Mouse (Mus musculus) ZHBTc4 (cell line): ENCODE results near the gene Atf6.
A peak's percentile ranks its signal among the peaks of the same experiment; 100 is the strongest.

Experiments used
- DNase-seq: peaks from one replicate; pipeline ENCODE4 v3.0.0-alpha.2; 2011; ENCODE audit warnings: low read depth, low spot score

Gene Atf6

GRCm38 (mm10) chr1:170845448-170846307, 21.9 kb downstream of the Atf6 start:
- DNase-seq: no peak

GRCm38 (mm10) chr1:170844380-170844779, 23.2 kb downstream of the Atf6 start:
- DNase-seq: peak; percentile 29

DNA sequence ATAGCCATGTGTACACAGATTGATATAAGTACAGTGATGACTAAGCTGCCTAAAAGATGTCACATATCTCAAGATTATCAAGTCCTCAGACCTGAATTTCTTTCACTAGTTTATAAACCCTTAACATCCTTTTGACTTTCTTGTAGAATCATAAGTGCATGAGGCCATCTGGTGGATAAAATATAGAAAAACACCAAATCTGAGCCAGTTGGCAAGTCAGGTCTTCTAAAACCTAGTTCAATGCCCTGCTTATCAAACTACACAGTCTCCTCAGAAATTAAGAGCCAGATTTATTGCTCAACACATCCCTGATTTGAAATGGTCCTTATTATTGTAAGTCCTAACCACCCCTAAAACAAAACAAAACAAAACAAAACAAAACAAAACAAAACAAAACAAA, 27.9 kb downstream of the Atf6 start:
- DNase-seq: no peak

DNA sequence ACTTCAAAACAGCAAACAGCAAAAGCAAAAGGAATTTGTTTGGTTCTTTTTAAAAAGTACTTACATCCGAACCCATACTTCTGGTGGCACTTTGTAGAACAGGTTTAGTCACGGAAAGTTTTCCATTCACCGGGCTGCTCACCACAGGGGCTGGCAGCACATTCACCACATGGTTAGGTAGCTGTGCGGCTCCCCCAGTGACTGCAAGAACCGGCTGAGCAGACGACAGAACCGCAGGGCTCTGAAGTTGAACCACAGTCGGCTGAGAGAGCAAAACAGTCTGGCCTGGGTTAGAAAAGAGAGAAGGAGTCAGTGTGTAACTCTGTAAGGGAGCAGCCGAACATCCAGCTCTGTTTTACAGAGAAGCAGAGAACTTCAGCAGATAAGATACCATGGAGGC, 32.8 kb downstream of the Atf6 start:
- DNase-seq: no peak

DNA sequence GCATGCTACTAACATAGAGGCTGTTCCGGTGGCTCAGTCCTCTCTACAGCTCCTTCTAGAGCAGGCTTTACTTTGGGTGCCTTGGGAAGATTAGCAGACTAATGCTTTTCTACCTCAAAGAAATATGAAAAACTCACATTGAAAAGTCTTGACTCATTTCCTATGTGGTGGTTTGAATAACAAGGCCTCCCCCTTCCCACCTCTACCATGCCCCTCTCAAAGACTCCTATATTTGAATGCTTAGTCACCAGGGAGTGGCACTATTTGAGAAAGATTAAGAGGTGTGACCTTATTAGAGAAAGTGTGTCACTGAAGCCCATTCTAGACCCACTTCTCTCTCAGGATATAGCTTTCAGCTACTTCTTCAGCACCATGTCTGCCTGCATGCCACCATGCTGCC, 37.8 kb downstream of the Atf6 start:
- no peak for DNase-seq

- no peak for DNase-seq
Observed at GRCm38 (mm10) chr1:170829344-170829743, 38.2 kb downstream of the Atf6 start.

- no peak for DNase-seq
Observed at GRCm38 (mm10) chr1:170820103-170820814, 47.3 kb downstream of the Atf6 start.

DNA sequence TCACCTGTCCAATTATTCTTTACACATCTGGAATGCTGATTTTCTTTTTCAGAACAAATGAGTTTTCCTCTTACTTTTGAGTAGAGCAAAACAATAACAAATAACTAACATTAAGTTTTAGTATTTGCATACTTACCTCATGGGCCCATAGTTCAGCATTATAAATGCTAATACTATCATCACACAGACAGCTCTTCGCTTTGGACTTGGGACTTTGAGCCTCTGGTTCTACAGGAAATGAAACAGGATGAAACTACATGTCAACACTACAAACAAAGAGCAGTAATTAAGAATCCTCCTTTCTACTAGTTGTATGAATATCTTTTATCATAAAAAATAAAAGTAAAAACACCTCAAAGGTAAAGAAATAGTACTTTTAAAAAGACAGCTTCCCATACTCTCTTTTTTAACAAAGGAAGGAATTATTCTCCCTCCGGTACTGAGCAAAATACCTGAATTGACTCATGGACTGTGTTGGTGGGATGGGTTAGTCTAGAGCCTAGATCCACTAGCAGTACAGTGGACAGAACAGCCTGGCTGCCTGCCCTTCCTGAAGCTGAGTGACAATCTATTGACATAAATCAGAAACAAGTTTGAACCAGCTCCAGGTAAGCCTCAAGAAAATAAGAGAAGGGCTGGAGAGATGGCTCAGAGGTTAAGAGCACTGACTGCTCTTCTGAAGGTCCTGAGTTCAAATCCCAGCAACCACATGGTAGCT, 52.1 kb downstream of the Atf6 start:
- no peak for DNase-seq

- no peak for DNase-seq
Observed at GRCm38 (mm10) chr1:170812822-170813221, 54.7 kb downstream of the Atf6 start.

- DNase-seq: no peak
Observed at GRCm38 (mm10) chr1:170807600-170808270, 59.8 kb downstream of the Atf6 start.

GRCm38 (mm10) chr1:170804721-170805120, 62.9 kb downstream of the Atf6 start:
- no peak for DNase-seq

DNA sequence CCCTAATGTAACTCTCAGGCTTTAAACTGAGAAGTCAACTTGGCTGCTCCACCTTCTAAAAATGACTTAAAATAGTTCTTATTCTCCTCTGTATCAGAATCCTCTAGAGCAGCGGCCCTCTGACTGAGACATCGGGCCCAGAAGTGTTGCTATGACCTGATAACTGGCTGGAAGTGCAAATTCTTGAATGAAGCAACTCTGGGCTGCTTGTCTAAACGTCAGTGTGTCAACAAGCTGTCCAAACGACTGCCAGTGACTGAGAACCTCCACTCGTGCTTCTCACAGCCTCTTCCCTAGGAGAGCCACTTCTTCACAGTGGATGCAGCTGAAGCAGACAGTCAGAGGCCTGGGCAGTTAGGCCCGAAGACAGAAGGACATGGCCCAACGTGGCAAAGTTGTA, 64.9 kb downstream of the Atf6 start:
- no peak for DNase-seq

DNA sequence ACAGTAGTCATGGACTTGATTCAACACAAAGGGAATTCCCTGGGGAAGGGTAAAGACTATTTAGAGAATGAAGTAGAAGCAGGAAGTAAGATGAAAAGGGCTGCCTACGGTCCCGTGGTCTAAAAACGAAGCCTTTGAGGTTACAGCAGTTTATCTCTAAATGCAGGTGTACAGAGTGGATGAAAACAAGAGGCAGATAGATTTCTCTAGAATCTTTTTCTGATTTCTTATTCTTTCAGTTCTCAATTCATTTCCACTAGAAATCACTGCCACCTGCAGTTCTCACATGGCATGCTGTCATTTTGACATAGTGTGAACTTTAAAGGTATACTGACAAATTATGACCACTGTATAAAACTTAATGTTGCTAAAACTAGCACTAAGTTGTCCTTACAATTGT, 66.9 kb downstream of the Atf6 start:
- DNase-seq: no peak

GRCm38 (mm10) chr1:170795741-170796347, 71.7 kb downstream of the Atf6 start:
- DNase-seq: no peak

- DNase-seq: no peak
Observed at GRCm38 (mm10) chr1:170791542-170791941, 76.0 kb downstream of the Atf6 start.

- no peak for DNase-seq
Observed at GRCm38 (mm10) chr1:170791001-170791400, 76.6 kb downstream of the Atf6 start.

DNA sequence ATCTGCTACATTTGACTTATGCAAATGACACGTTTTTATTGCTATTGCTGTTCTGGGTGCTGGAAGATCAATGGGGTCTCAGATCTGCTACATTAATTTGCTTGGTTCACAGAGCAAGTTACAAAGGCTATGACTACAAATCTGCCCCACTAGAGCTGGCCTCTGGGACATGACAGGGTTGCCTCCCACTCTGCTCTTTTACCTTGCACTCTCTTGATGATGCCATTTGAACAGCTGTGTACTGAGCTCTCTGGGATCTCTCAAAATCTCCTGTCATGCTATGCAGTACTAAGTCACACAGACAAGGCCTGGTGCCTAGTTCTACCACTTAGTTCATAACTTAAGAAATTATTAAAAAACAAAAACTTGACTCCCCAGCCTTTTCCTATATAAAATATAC, 79.9 kb downstream of the Atf6 start:
- DNase-seq: no peak

- DNase-seq: no peak
Observed at GRCm38 (mm10) chr1:170786570-170787341, 80.8 kb downstream of the Atf6 start.

DNA sequence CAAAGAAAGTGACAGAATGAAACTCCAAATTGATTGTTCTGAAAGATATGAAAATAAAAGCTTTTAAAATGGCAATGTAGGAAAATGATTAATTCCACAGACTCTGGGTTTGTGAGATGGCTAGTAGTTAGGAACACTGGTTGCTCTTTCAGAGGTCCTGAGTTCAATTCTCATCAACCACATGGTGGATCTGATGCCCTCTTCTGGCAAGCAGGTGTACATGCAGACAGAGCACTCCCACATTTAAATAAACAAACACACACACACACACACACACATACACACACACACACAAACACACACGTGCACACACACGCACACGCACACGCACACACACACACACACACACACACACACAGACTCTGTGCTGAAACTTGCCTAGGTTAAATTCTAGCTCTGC, 89.9 kb downstream of the Atf6 start:
- DNase-seq: peak; percentile 20

DNA sequence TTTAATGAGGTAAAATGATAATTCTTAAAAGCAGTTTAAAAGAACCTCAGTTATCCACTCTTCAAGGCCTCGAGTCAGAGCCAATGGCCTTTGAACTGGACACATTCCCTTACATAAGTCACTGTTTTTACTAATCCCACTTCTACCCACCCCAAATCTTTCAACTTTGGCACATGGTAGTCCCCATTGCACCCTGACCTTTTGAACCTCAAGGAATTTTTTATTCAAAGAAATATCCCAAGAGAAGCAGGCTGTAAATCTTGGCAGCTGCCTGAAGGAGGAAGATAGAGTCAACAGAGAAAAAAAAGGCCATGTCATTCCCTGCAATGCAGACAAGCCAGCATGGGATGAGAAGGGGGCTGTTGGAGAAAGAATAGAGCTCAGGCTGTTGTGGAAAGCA, 93.1 kb downstream of the Atf6 start:
- DNase-seq: no peak

- DNase-seq: no peak
Observed at GRCm38 (mm10) chr1:170773506-170773905, 94.1 kb downstream of the Atf6 start.
